Mouse (Mus musculus) olfactory bulb, adult 2 months (tissue): ENCODE measurements around the gene Col4a1.

ENCODE experiments used
- CTCF ChIP-seq: fragments of 200-500 bp; IDR thresholded peaks from 2 replicates; pipeline ENCODE4 v1.5.1; 2012; ENCODE audit warnings: low read depth, mild to moderate bottlenecking, low read length, moderate library complexity; ENCODE audit not compliant: insufficient read depth
- POLR2A ChIP-seq: fragments of 200-500 bp; IDR thresholded peaks from 2 replicates; pipeline ENCODE4 v1.6.1; 2012; ENCODE audit warnings: mild to moderate bottlenecking, low read depth, low read length, moderate library complexity; ENCODE audit not compliant: insufficient read depth

GRCm38 (mm10) chr8:11299317-11299602 is 13.4 kb downstream of the Col4a1 start:
- TF ChIP-seq CTCF (no peak), POLR2A (no peak)
